Mouse (Mus musculus) cerebellum, adult 11-12 months (tissue): ENCODE measurements around the gene Arhgef17.

Experiments
- DNase-seq: peaks from one replicate; pipeline ENCODE4 v3.0.0; 2022

The Arhgef17 gene

GRCm38 (mm10) chr7:100843866-100844265 is 88.0 kb downstream of the Arhgef17 start:
- DNase-seq, result no peak

GRCm38 (mm10) chr7:100842175-100842574 is 89.7 kb downstream of the Arhgef17 start:
- no peak for DNase-seq

- no peak for DNase-seq
These were observed 90.3 kb downstream of the Arhgef17 start for GRCm38 (mm10) chr7:100841608-100842007.

- DNase-seq, result no peak
These were observed 91.0 kb downstream of the Arhgef17 start for GRCm38 (mm10) chr7:100840906-100841305.

- peak; percentile 54 for DNase-seq
These were observed 92.1 kb downstream of the Arhgef17 start for GRCm38 (mm10) chr7:100839632-100840402.

GRCm38 (mm10) chr7:100837701-100838100 is 94.2 kb downstream of the Arhgef17 start:
- DNase-seq, result no peak

GRCm38 (mm10) chr7:100836657-100837056 is 95.2 kb downstream of the Arhgef17 start:
- no peak for DNase-seq

- DNase-seq, result no peak
These were observed 96.2 kb downstream of the Arhgef17 start for GRCm38 (mm10) chr7:100835711-100836110.

- DNase-seq, result no peak
These were observed 96.7 kb downstream of the Arhgef17 start for GRCm38 (mm10) chr7:100835168-100835567.

- no peak for DNase-seq
These were observed 98.0 kb downstream of the Arhgef17 start for GRCm38 (mm10) chr7:100833859-100834258.

GRCm38 (mm10) chr7:100828549-100828948 is 103.4 kb downstream of the Arhgef17 start:
- no peak for DNase-seq

GRCm38 (mm10) chr7:100824661-100825060 is 107.2 kb downstream of the Arhgef17 start:
- peak; percentile 37 for DNase-seq
